Mouse (Mus musculus): Measurements from ENCODE around the gene Itgb8. TPM values are rescaled to one million over a fixed set of nuclear protein-coding genes. Genes with fewer than 3 reads are reported as not detected.

Itgb8 gene
- polyA plus RNA-seq, 2 experiments = 0.02 TPM; not detected in 1

GRCm38 (mm10) chr12:119137946-119138345, 100.7 kb downstream of the Itgb8 start:
- H3K4me3 ChIP-seq (ENCODE audit: insufficient read depth in 1 of 2, low read depth in 2 of 2, low read length in 2 of 2) = no peak overlapping the region
- H3K27ac ChIP-seq = no peak overlapping the region
- no peak overlapping the region for H3K9ac ChIP-seq (replicated peaks)
- no peaks in the 10 kb centered on the region for H3K36me3 ChIP-seq (replicated peaks; ENCODE audit: control insufficient read depth, insufficient read depth, low read depth)
- DNase-seq (ENCODE audit: low read depth in 3 of 3, low spot score in 3 of 3) (no peak), ATAC-seq (ENCODE audit: insufficient read depth) (no peak)
- no peaks in the 10 kb centered on the region for H3K27me3 ChIP-seq (ENCODE audit: control insufficient read depth, insufficient read depth, low read length)
- no peaks in the 10 kb centered on the region for H3K4me1 ChIP-seq (replicated peaks; ENCODE audit: control insufficient read depth in 2 of 2, insufficient read depth in 2 of 2, low read length in 1 of 2)
- no peak overlapping the region for H3K4me2 ChIP-seq (ENCODE audit: low read depth)
- no peak for TF ChIP-seq EP300 (IDR thresholded peaks at IDR 0.05; ENCODE audit: low read depth)
- TF ChIP-seq CTCF (IDR thresholded peaks at IDR 0.05; ENCODE audit: low read depth) = no peak
- H3K9me3 ChIP-seq (ENCODE audit: control insufficient read depth, low read length) = no peaks in the 10 kb centered on the region
- 39% methylated on average over 1 of the region's 1 CpGs for WGBS (ENCODE audit: insufficient replicate concordance)

DNA sequence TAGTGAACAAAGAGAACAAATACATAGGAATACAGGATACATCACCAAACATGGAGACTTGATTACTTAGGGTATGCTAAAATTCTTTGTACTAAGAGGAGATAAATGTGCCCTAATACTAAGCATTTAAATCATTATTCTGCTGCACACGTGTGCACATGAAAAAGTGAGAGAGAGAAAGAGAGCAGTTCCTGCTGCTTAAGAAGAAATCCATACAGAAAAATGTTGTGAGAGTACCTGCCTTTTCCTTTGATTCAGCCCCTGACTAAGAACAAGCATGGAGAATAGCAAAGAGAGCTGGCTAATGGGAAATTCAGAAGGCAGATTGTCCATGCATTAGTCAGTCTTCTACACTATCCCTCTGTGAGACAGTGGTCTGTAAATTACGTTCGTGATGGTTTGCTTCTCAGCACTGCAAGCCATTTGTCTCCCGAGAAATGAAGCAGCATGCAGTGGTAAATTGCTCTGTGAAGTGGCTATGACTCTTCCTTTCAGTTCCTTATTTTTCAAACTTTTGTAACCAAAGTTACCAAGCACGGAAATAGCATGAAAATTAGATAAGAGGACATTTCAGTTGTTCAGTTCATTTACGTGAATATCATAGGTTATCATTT, 125.0 kb downstream of the Itgb8 start:
- Histone ChIP-seq H3K9me3 (ENCODE audit: control insufficient read depth, low read length) (no peaks in the 10 kb centered on the region), H3K27me3 (ENCODE audit: control insufficient read depth, insufficient read depth, low read length) (no peaks in the 10 kb centered on the region), H3K4me1 (replicated peaks; ENCODE audit: control insufficient read depth in 2 of 2, insufficient read depth in 2 of 2, low read length in 1 of 2) (no peaks in the 10 kb centered on the region), H3K27ac (no peak overlapping the region), H3K9ac (replicated peaks) (no peak overlapping the region), H3K36me3 (replicated peaks; ENCODE audit: control insufficient read depth, insufficient read depth, low read depth) (no peaks in the 10 kb centered on the region), H3K4me3 (ENCODE audit: insufficient read depth in 1 of 2, low read depth in 2 of 2, low read length in 2 of 2) (no peak overlapping the region), H3K4me2 (ENCODE audit: low read depth) (no peak overlapping the region)
- TF ChIP-seq CTCF (IDR thresholded peaks at IDR 0.05; ENCODE audit: low read depth) (no peak), EP300 (IDR thresholded peaks at IDR 0.05; ENCODE audit: low read depth) (no peak)
- DNase-seq (ENCODE audit: low read depth in 3 of 3, low spot score in 3 of 3) = no peak
- WGBS (ENCODE audit: insufficient replicate concordance) = 23% methylated on average over 6 of the region's 6 CpGs
- no peak for ATAC-seq (ENCODE audit: insufficient read depth)

GRCm38 (mm10) chr12:119110091-119110490, 128.5 kb downstream of the Itgb8 start:
- H3K4me3 ChIP-seq (ENCODE audit: insufficient read depth in 1 of 2, low read depth in 2 of 2, low read length in 2 of 2) = no peak overlapping the region
- H3K4me1 ChIP-seq (replicated peaks; ENCODE audit: control insufficient read depth in 2 of 2, insufficient read depth in 2 of 2, low read length in 1 of 2) = no peaks in the 10 kb centered on the region
- WGBS (ENCODE audit: insufficient replicate concordance) = 31% methylated on average over 2 of the region's 2 CpGs
- no peaks in the 10 kb centered on the region for H3K36me3 ChIP-seq (replicated peaks; ENCODE audit: control insufficient read depth, insufficient read depth, low read depth)
- no peak for ATAC-seq (ENCODE audit: insufficient read depth)
- TF ChIP-seq CTCF (IDR thresholded peaks at IDR 0.05; ENCODE audit: low read depth) (no peak), EP300 (IDR thresholded peaks at IDR 0.05; ENCODE audit: low read depth) (no peak)
- H3K9ac ChIP-seq (replicated peaks) = no peak overlapping the region
- DNase-seq (ENCODE audit: low read depth in 3 of 3, low spot score in 3 of 3) = no peak
- no peaks in the 10 kb centered on the region for H3K9me3 ChIP-seq (ENCODE audit: control insufficient read depth, low read length)
- no peak overlapping the region for H3K27ac ChIP-seq
- no peaks in the 10 kb centered on the region for H3K27me3 ChIP-seq (ENCODE audit: control insufficient read depth, insufficient read depth, low read length)
- H3K4me2 ChIP-seq (ENCODE audit: low read depth) = no peak overlapping the region

Other genes starting within 250 kb of the Itgb8 start
- gene Macc1, start 75.5 kb upstream of the Itgb8 start, polyA plus RNA-seq (2012; rRNA removed) = 0.01 TPM in 2 replicates
- not detected in 2 replicates for gene Macc1, start 75.5 kb upstream of the Itgb8 start, polyA plus RNA-seq (2014; fragmentation: Nextera tagmentation; extraction: Ambion mirVana)

Data from liver, embryonic 14.5 days (tissue).